Mouse (Mus musculus) hindbrain, embryonic 11.5 days (tissue): ENCODE results near the gene Szt2. TPM values are rescaled to one million over a fixed set of nuclear protein-coding genes. Genes with fewer than 3 reads are reported as not detected.

Experiments used
- ATAC-seq: fragments of 200-750 bp; cut with Nextera tagmentation; 2 replicates; pipeline ENCODE4 v1.8.0; 2017; ENCODE audit warnings: mild to moderate bottlenecking, moderate TSS enrichment, moderate library complexity; ENCODE audit not compliant: low FRiP score
- DNase-seq: peaks from one replicate; pipeline ENCODE4 v3.0.0-alpha.2; 2015; ENCODE audit warnings: low spot score
- H3K27ac ChIP-seq: fragments of 300-500 bp; sonication (generic); 2 replicates; pipeline ENCODE4 v1.5.1; 2014; ENCODE audit warnings: mild to moderate bottlenecking, low read depth, low read length
- H3K27me3 ChIP-seq: fragments of 300-500 bp; sonication (generic); 2 replicates; pipeline ENCODE4 v1.6.1; 2014; ENCODE audit warnings: mild to moderate bottlenecking, low read length, moderate library complexity, mixed read lengths; ENCODE audit not compliant: control insufficient read depth, insufficient read depth
- H3K36me3 ChIP-seq: fragments of 300-500 bp; sonication (generic); 2 replicates; pipeline ENCODE4 v1.6.1; 2014; ENCODE audit warnings: mild to moderate bottlenecking, low read length, moderate library complexity, mixed read lengths; ENCODE audit not compliant: control insufficient read depth, insufficient read depth
- H3K4me1 ChIP-seq: fragments of 300-500 bp; sonication (generic); replicated peaks from 2 replicates; pipeline ENCODE4 v1.6.1; 2014; ENCODE audit warnings: low read length, mixed read lengths; ENCODE audit not compliant: control insufficient read depth, insufficient read depth
- H3K4me2 ChIP-seq: fragments of 300-500 bp; sonication (generic); replicated peaks from 2 replicates; pipeline ENCODE4 v1.6.1; 2014; ENCODE audit warnings: mild to moderate bottlenecking, low read depth, low read length
- H3K4me3 ChIP-seq: fragments of 300-500 bp; sonication (generic); 2 replicates; pipeline ENCODE4 v1.5.1; 2014; ENCODE audit warnings: low read depth, low read length
- H3K9ac ChIP-seq: fragments of 300-500 bp; sonication (generic); 2 replicates; pipeline ENCODE4 v1.6.1; 2014; ENCODE audit warnings: low read depth, low read length
- H3K9me3 ChIP-seq: fragments of 300-500 bp; sonication (generic); 2 replicates; pipeline ENCODE4 v1.6.1; 2016; ENCODE audit warnings: low read length; ENCODE audit not compliant: control insufficient read depth
- WGBS: fragments of 180-500 bp; shearing (Covaris S2); extraction: QIAGEN DNeasy Blood & Tissue Kit; methylation state at CpG from one replicate; pipeline ENCODE4 v1.1.7; 2014; 5-methylcytosine and 5-hydroxymethylcytosine counted together
- polyA plus RNA-seq: library from polyadenylated mRNA; unstranded; fragments of >200 nt; fragmentation: Nextera tagmentation; extraction: Ambion mirVana; gene quantifications from 2 replicates; pipeline ENCODE4 v1.2.1, GENCODE M21; 2014

The Szt2 gene
- polyA plus RNA-seq, 1 experiment from 2014 or later: 12.9 TPM

- Histone ChIP-seq H3K9ac (no peak overlapping the region), H3K4me3 (no peak overlapping the region), H3K36me3 (peaks cover 8% of the 10 kb centered on the region), H3K4me1 (no peaks in the 10 kb centered on the region), H3K4me2 (no peak overlapping the region), H3K27ac (no peak overlapping the region), H3K27me3 (no peaks in the 10 kb centered on the region), H3K9me3 (no peaks in the 10 kb centered on the region)
- 84% methylated on average over 3 of the region's 3 CpGs for WGBS
- DNase-seq: no peak
- no peak for ATAC-seq
Measured at GRCm38 (mm10) chr4:118396433-118396832, 12.6 kb downstream of the Szt2 start.

- no peak overlapping the region for H3K27ac ChIP-seq
- no peaks in the 10 kb centered on the region for H3K9me3 ChIP-seq
- 91% methylated on average over 4 of the region's 4 CpGs for WGBS
- H3K4me2 ChIP-seq: no peak overlapping the region
- H3K9ac ChIP-seq: no peak overlapping the region
- DNase-seq (no peak), ATAC-seq (no peak)
- no peaks in the 10 kb centered on the region for H3K27me3 ChIP-seq
- H3K36me3 ChIP-seq: peaks cover 12% of the 10 kb centered on the region
- H3K4me3 ChIP-seq: no peak overlapping the region
- H3K4me1 ChIP-seq: no peaks in the 10 kb centered on the region
Measured at GRCm38 (mm10) chr4:118395289-118395688, 13.8 kb downstream of the Szt2 start.

- peaks cover 14% of the 10 kb centered on the region for H3K36me3 ChIP-seq
- no peak for ATAC-seq
- WGBS: 95% methylated on average over 6 of the region's 6 CpGs
Measured at GRCm38 (mm10) chr4:118394505-118394904, 14.6 kb downstream of the Szt2 start.

GRCm38 (mm10) chr4:118390146-118390545 lies 18.9 kb downstream of the Szt2 start:
- 94% methylated on average over 11 of the region's 11 CpGs for WGBS
- H3K9ac ChIP-seq: no peak overlapping the region
- no peak for DNase-seq
- no peak overlapping the region for H3K4me2 ChIP-seq
- no peak overlapping the region for H3K27ac ChIP-seq
- H3K4me1 ChIP-seq: no peaks in the 10 kb centered on the region
- no peak for ATAC-seq
- peaks cover 24% of the 10 kb centered on the region for H3K36me3 ChIP-seq
- no peaks in the 10 kb centered on the region for H3K9me3 ChIP-seq
- H3K27me3 ChIP-seq: no peaks in the 10 kb centered on the region
- H3K4me3 ChIP-seq: no peak overlapping the region

More at GRCm38 (mm10) chr4:118394505-118394904, 14.6 kb downstream of the Szt2 start:
- H3K4me2 ChIP-seq: no peak overlapping the region
- H3K4me1 ChIP-seq: no peaks in the 10 kb centered on the region
- H3K9ac ChIP-seq: no peak overlapping the region
- no peak overlapping the region for H3K4me3 ChIP-seq
- no peaks in the 10 kb centered on the region for H3K27me3 ChIP-seq
- DNase-seq: no peak
- H3K27ac ChIP-seq: no peak overlapping the region
- H3K9me3 ChIP-seq: no peaks in the 10 kb centered on the region

- ATAC-seq: no peak
- Histone ChIP-seq H3K9me3 (no peaks in the 10 kb centered on the region), H3K9ac (no peak overlapping the region), H3K27me3 (no peaks in the 10 kb centered on the region), H3K4me3 (no peak overlapping the region), H3K36me3 (peaks cover 21% of the 10 kb centered on the region), H3K4me1 (no peaks in the 10 kb centered on the region), H3K27ac (no peak overlapping the region), H3K4me2 (no peak overlapping the region)
- no peak for DNase-seq
- WGBS: 97% methylated on average over 8 of the region's 8 CpGs
Measured at GRCm38 (mm10) chr4:118387316-118387715, 21.8 kb downstream of the Szt2 start.

GRCm38 (mm10) chr4:118383271-118383670 lies 25.8 kb downstream of the Szt2 start:
- Histone ChIP-seq H3K9me3 (no peaks in the 10 kb centered on the region), H3K27ac (no peak overlapping the region), H3K4me3 (no peak overlapping the region), H3K9ac (no peak overlapping the region), H3K4me2 (no peak overlapping the region), H3K36me3 (peaks cover 14% of the 10 kb centered on the region; the same call in 1 of the 2 replicates), H3K4me1 (no peaks in the 10 kb centered on the region), H3K27me3 (no peaks in the 10 kb centered on the region)
- 93% methylated on average over 7 of the region's 7 CpGs for WGBS
- DNase-seq: no peak
- ATAC-seq: no peak

- H3K4me2 ChIP-seq: no peak overlapping the region
- peaks cover 10% of the 10 kb centered on the region for H3K36me3 ChIP-seq
- no peak overlapping the region for H3K4me3 ChIP-seq
- no peaks in the 10 kb centered on the region for H3K9me3 ChIP-seq
- H3K9ac ChIP-seq: no peak overlapping the region
- 89% methylated on average over 6 of the region's 6 CpGs for WGBS
- H3K4me1 ChIP-seq: no peaks in the 10 kb centered on the region
- no peak for DNase-seq
- ATAC-seq: no peak
- H3K27me3 ChIP-seq: no peaks in the 10 kb centered on the region
- H3K27ac ChIP-seq: no peak overlapping the region
Measured at GRCm38 (mm10) chr4:118375999-118376398, 33.1 kb downstream of the Szt2 start.

- no peaks in the 10 kb centered on the region for H3K9me3 ChIP-seq
- peaks cover 18% of the 10 kb centered on the region for H3K36me3 ChIP-seq
- ATAC-seq (no peak), DNase-seq (no peak)
- H3K9ac ChIP-seq: no peak overlapping the region
- H3K4me2 ChIP-seq: no peak overlapping the region
- H3K27ac ChIP-seq: no peak overlapping the region
- H3K4me1 ChIP-seq: no peaks in the 10 kb centered on the region
- H3K4me3 ChIP-seq: no peak overlapping the region
- 92% methylated on average over 13 of the region's 13 CpGs for WGBS
- H3K27me3 ChIP-seq: no peaks in the 10 kb centered on the region
Measured at GRCm38 (mm10) chr4:118371822-118372221, 37.3 kb downstream of the Szt2 start.

- ATAC-seq (no peak), DNase-seq (no peak)
- H3K4me2 ChIP-seq: no peak overlapping the region
- WGBS: 88% methylated on average over 3 of the region's 3 CpGs
- no peak overlapping the region for H3K4me3 ChIP-seq
- no peaks in the 10 kb centered on the region for H3K4me1 ChIP-seq
- H3K36me3 ChIP-seq: peaks cover 29% of the 10 kb centered on the region
- H3K9ac ChIP-seq: no peak overlapping the region
- no peaks in the 10 kb centered on the region for H3K27me3 ChIP-seq
- H3K27ac ChIP-seq: no peak overlapping the region
- no peaks in the 10 kb centered on the region for H3K9me3 ChIP-seq
Measured at GRCm38 (mm10) chr4:118368616-118369015, 40.5 kb downstream of the Szt2 start.
